Mouse (Mus musculus) E14TG2a.4 (cell line): ENCODE results near the gene Cyb5d1.

ENCODE experiments used
- CTCF ChIP-seq: conservative IDR thresholded peaks from 2 replicates; pipeline ENCODE4 v1.5.1; 2014; ENCODE audit warnings: low read length
- POU5F1 ChIP-seq: IDR thresholded peaks from 2 replicates; pipeline ENCODE4 v1.6.1; 2014; ENCODE audit warnings: low read length, borderline replicate concordance

DNA sequence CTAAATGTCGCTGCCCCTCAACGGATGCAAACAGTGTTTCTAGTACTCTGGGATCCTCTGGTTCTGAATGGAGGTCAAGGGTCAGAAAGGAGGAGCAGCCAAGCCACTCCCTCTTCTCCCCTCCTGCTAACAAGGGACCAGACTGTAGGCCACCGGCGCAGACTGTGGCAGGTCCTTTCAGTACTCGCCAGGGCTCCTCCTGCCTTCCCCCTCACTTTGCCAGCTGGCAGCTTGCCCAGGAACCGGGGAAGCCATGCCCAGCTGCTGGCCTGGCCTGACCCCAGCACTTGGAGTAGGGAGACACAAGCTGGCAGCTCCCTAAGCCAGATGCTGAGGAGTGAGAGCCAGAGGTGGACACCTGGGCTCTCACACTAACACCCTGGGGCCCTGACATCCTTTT lies 30.5 kb downstream of the Cyb5d1 start:
- TF ChIP-seq CTCF, result no peak
- TF ChIP-seq POU5F1, result no peak
